Mouse (Mus musculus) bone marrow, adult 2 months (tissue): ENCODE measurements around the gene Kcnj16. TPM values are rescaled to one million over a fixed set of nuclear protein-coding genes. Genes with fewer than 3 reads are reported as not detected.

ENCODE experiments used
- H3K27ac ChIP-seq: fragments of 200-500 bp; 2 replicates; pipeline ENCODE4 v1.5.1; 2012; ENCODE audit warnings: low read depth, mild to moderate bottlenecking, control low read depth, inconsistent platforms, low read length; ENCODE audit not compliant: control insufficient read depth, poor library complexity, insufficient read depth
- H3K4me1 ChIP-seq: fragments of 200-500 bp; 2 replicates; pipeline ENCODE4 v1.6.1; 2011; ENCODE audit warnings: low read length; ENCODE audit not compliant: control insufficient read depth, insufficient read depth
- H3K4me3 ChIP-seq: fragments of 200-500 bp; replicated peaks from 2 replicates; pipeline ENCODE3; 2011; ENCODE audit warnings: mild to moderate bottlenecking, low read depth, low read length, control low read depth; ENCODE audit not compliant: control insufficient read depth
- CTCF ChIP-seq: fragments of 200-500 bp; IDR thresholded peaks from 2 replicates; pipeline ENCODE4 v1.5.1; 2011; ENCODE audit warnings: low read length, control low read depth; ENCODE audit not compliant: control insufficient read depth, insufficient read depth
- POLR2A ChIP-seq: fragments of 200-500 bp; IDR thresholded peaks from 2 replicates; pipeline ENCODE4 v1.6.1; 2011; ENCODE audit warnings: low read depth, mild to moderate bottlenecking, control low read depth, low read length, borderline replicate concordance; ENCODE audit not compliant: control insufficient read depth
- WGBS: fragments of 180-500 bp; shearing (Covaris S2); methylation state at CpG from one replicate; pipeline ENCODE4 v1.1.7; 2018; 5-methylcytosine and 5-hydroxymethylcytosine counted together
- polyA plus RNA-seq: library from polyadenylated mRNA; stranded (reverse); fragments of >200 nt; gene quantifications from 2 replicates; pipeline ENCODE4 v1.2.4, GENCODE M21; 2011; ENCODE audit warnings: low replicate concordance; ENCODE audit not compliant: missing spikeins, insufficient read depth, insufficient read length

The Kcnj16 gene
- polyA plus RNA-seq, 1 experiment = 1.2 TPM

GRCm38 (mm10) chr11:111042175-111042574 is 74.3 kb downstream of the Kcnj16 start:
- 36% methylated on average over 5 of the region's 5 CpGs for WGBS

GRCm38 (mm10) chr11:111043298-111043697 is 75.5 kb downstream of the Kcnj16 start:
- WGBS = 80% methylated on average over 4 of the region's 4 CpGs
- TF ChIP-seq POLR2A (no peak), CTCF (no peak)
- Histone ChIP-seq H3K4me3 (no peak overlapping the region), H3K27ac (no peak overlapping the region), H3K4me1 (no peaks in the 10 kb centered on the region)

More at GRCm38 (mm10) chr11:111042175-111042574, 74.3 kb downstream of the Kcnj16 start:
- no peak for TF ChIP-seq CTCF
- TF ChIP-seq POLR2A = no peak
- H3K4me1 ChIP-seq = no peaks in the 10 kb centered on the region
- no peak overlapping the region for H3K27ac ChIP-seq
- H3K4me3 ChIP-seq = no peak overlapping the region

- WGBS = 35% methylated on average over 3 of the region's 3 CpGs
- no peak overlapping the region for H3K4me3 ChIP-seq
- TF ChIP-seq POLR2A = no peak
- TF ChIP-seq CTCF = no peak
- no peaks in the 10 kb centered on the region for H3K4me1 ChIP-seq
- no peak overlapping the region for H3K27ac ChIP-seq
Observed at GRCm38 (mm10) chr11:111054252-111054651, 86.4 kb downstream of the Kcnj16 start.

GRCm38 (mm10) chr11:111054854-111055822 is 87.3 kb downstream of the Kcnj16 start:
- 52% methylated on average over 8 of the region's 8 CpGs for WGBS
- no peak for TF ChIP-seq CTCF
- H3K4me1 ChIP-seq = no peaks in the 10 kb centered on the region
- no peak overlapping the region for H3K27ac ChIP-seq
- H3K4me3 ChIP-seq = no peak overlapping the region

- Histone ChIP-seq H3K4me3 (no peak overlapping the region), H3K4me1 (no peaks in the 10 kb centered on the region), H3K27ac (no peak overlapping the region)
- TF ChIP-seq POLR2A (no peak), CTCF (no peak)
- 30% methylated on average over 13 of the region's 13 CpGs for WGBS
Observed at GRCm38 (mm10) chr11:111056030-111056429, 88.2 kb downstream of the Kcnj16 start.

GRCm38 (mm10) chr11:111057435-111057834 is 89.6 kb downstream of the Kcnj16 start:
- TF ChIP-seq CTCF (no peak), POLR2A (no peak)
- no peaks in the 10 kb centered on the region for H3K4me1 ChIP-seq
- H3K4me3 ChIP-seq = no peak overlapping the region
- 85% methylated on average over 4 of the region's 4 CpGs for WGBS
- no peak overlapping the region for H3K27ac ChIP-seq

- no peak overlapping the region for H3K4me3 ChIP-seq
- H3K4me1 ChIP-seq = no peaks in the 10 kb centered on the region
- TF ChIP-seq CTCF (no peak), POLR2A (no peak)
- H3K27ac ChIP-seq = no peak overlapping the region
Observed at GRCm38 (mm10) chr11:111059440-111059839, 91.6 kb downstream of the Kcnj16 start.

- no peak for TF ChIP-seq POLR2A
- TF ChIP-seq CTCF = no peak
- Histone ChIP-seq H3K27ac (no peak overlapping the region), H3K4me1 (peaks cover 1% of the 10 kb centered on the region; the same call in 1 of the 2 replicates), H3K4me3 (no peak overlapping the region)
- WGBS = 79% methylated on average over 5 of the region's 5 CpGs
Observed at GRCm38 (mm10) chr11:111060216-111060615, 92.4 kb downstream of the Kcnj16 start.

GRCm38 (mm10) chr11:111064751-111065527 is 97.1 kb downstream of the Kcnj16 start:
- Histone ChIP-seq H3K4me1 (peaks cover 1% of the 10 kb centered on the region; the same call in 1 of the 2 replicates), H3K4me3 (peak overlapping the region; percentile 64), H3K27ac (peak overlapping the region; percentile 34; the same call in 1 of the 2 replicates)
- TF ChIP-seq POLR2A (no peak), CTCF (peak; percentile 68)
- under 1% methylated on average over 25 of the region's 25 CpGs for WGBS
